Mouse (Mus musculus): Measurements from ENCODE around the gene Fkbp8. TPM values are rescaled to one million over a fixed set of nuclear protein-coding genes. Genes with fewer than 3 reads are reported as not detected.

The Fkbp8 gene
- polyA plus RNA-seq, 1 experiment from 2014 or later, result 202 TPM

- WGBS, result 87% methylated on average over 3 of the region's 3 CpGs
- H3K27me3 ChIP-seq (replicated peaks; ENCODE audit: control insufficient read depth, insufficient read depth, low read length), result no peaks in the 10 kb centered on the region
- no peaks in the 10 kb centered on the region for H3K9me3 ChIP-seq (ENCODE audit: control insufficient read depth, low read length)
- H3K36me3 ChIP-seq (ENCODE audit: control insufficient read depth, insufficient read depth, low read length), result no peaks in the 10 kb centered on the region
- H3K4me3 ChIP-seq (ENCODE audit: low read depth, low read length), result no peak overlapping the region
- H3K4me1 ChIP-seq (ENCODE audit: control insufficient read depth, insufficient read depth, low read length), result no peaks in the 10 kb centered on the region
- no peak overlapping the region for H3K9ac ChIP-seq (ENCODE audit: low read depth, low read length)
- no peak overlapping the region for H3K4me2 ChIP-seq (ENCODE audit: low read depth, low read length)
- no peak for ATAC-seq (ENCODE audit: low read depth)
- no peak overlapping the region for H3K27ac ChIP-seq (replicated peaks; ENCODE audit: low read depth, low read length)
- no peak for DNase-seq (ENCODE audit: low spot score)
These were observed 35.3 kb downstream of the Fkbp8 start for GRCm38 (mm10) chr8:70562802-70563201.

GRCm38 (mm10) chr8:70563763-70564387 lies 36.4 kb downstream of the Fkbp8 start:
- H3K4me2 ChIP-seq (ENCODE audit: low read depth, low read length), result no peak overlapping the region
- no peaks in the 10 kb centered on the region for H3K36me3 ChIP-seq (ENCODE audit: control insufficient read depth, insufficient read depth, low read length)
- DNase-seq (ENCODE audit: low spot score), result no peak
- no peaks in the 10 kb centered on the region for H3K27me3 ChIP-seq (replicated peaks; ENCODE audit: control insufficient read depth, insufficient read depth, low read length)
- H3K4me3 ChIP-seq (ENCODE audit: low read depth, low read length), result no peak overlapping the region
- no peaks in the 10 kb centered on the region for H3K4me1 ChIP-seq (ENCODE audit: control insufficient read depth, insufficient read depth, low read length)
- H3K27ac ChIP-seq (replicated peaks; ENCODE audit: low read depth, low read length), result no peak overlapping the region
- no peak for ATAC-seq (ENCODE audit: low read depth)
- WGBS, result 86% methylated on average over 6 of the region's 6 CpGs
- no peaks in the 10 kb centered on the region for H3K9me3 ChIP-seq (ENCODE audit: control insufficient read depth, low read length)
- H3K9ac ChIP-seq (ENCODE audit: low read depth, low read length), result no peak overlapping the region

- H3K9me3 ChIP-seq (ENCODE audit: control insufficient read depth, low read length), result no peaks in the 10 kb centered on the region
- H3K27ac ChIP-seq (replicated peaks; ENCODE audit: low read depth, low read length), result no peak overlapping the region
- H3K36me3 ChIP-seq (ENCODE audit: control insufficient read depth, insufficient read depth, low read length), result no peaks in the 10 kb centered on the region
- no peak overlapping the region for H3K4me2 ChIP-seq (ENCODE audit: low read depth, low read length)
- ATAC-seq (ENCODE audit: low read depth) (no peak), DNase-seq (ENCODE audit: low spot score) (no peak)
- WGBS, result 82% methylated on average over 3 of the region's 3 CpGs
- H3K4me1 ChIP-seq (ENCODE audit: control insufficient read depth, insufficient read depth, low read length), result no peaks in the 10 kb centered on the region
- no peak overlapping the region for H3K4me3 ChIP-seq (ENCODE audit: low read depth, low read length)
- no peaks in the 10 kb centered on the region for H3K27me3 ChIP-seq (replicated peaks; ENCODE audit: control insufficient read depth, insufficient read depth, low read length)
- no peak overlapping the region for H3K9ac ChIP-seq (ENCODE audit: low read depth, low read length)
These were observed 37.2 kb downstream of the Fkbp8 start for GRCm38 (mm10) chr8:70564696-70565235.

- Histone ChIP-seq H3K27me3 (replicated peaks; ENCODE audit: control insufficient read depth, insufficient read depth, low read length) (no peaks in the 10 kb centered on the region), H3K4me1 (ENCODE audit: control insufficient read depth, insufficient read depth, low read length) (no peaks in the 10 kb centered on the region), H3K36me3 (ENCODE audit: control insufficient read depth, insufficient read depth, low read length) (no peaks in the 10 kb centered on the region), H3K4me2 (ENCODE audit: low read depth, low read length) (no peak overlapping the region), H3K9ac (ENCODE audit: low read depth, low read length) (no peak overlapping the region), H3K27ac (replicated peaks; ENCODE audit: low read depth, low read length) (no peak overlapping the region), H3K9me3 (ENCODE audit: control insufficient read depth, low read length) (no peaks in the 10 kb centered on the region), H3K4me3 (ENCODE audit: low read depth, low read length) (no peak overlapping the region)
- DNase-seq (ENCODE audit: low spot score) (peak; percentile 53), ATAC-seq (ENCODE audit: low read depth) (no peak)
- 33% methylated on average over 3 of the region's 3 CpGs for whole genome bisulfite sequencing
These were observed 38.0 kb downstream of the Fkbp8 start for GRCm38 (mm10) chr8:70565561-70565960.

DNA sequence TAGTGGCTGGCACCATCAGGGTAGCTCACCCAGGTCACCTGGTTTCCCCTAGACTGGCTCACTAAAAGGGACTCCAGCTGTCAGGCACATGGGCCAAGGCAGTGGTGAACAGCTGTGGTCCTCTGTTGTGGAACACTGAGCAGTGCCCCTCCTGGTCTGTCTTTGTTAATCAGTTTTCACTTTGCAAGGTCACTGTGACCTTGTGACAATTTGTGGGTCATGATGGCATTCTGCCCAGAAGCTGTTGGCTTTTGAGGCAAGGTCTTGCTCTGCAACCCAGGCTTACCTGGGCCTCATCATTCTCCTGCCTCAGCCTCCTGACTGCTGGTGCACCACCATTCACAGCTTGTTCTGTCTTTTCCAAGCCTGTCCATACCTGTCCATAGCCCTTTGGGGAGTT lies 42.8 kb downstream of the Fkbp8 start:
- H3K9me3 ChIP-seq (ENCODE audit: control insufficient read depth, low read length), result no peaks in the 10 kb centered on the region
- ATAC-seq (ENCODE audit: low read depth) (peak; percentile 16; the same call in 1 of the 2 replicates), DNase-seq (ENCODE audit: low spot score) (no peak)
- no peaks in the 10 kb centered on the region for H3K4me1 ChIP-seq (ENCODE audit: control insufficient read depth, insufficient read depth, low read length)
- no peak overlapping the region for H3K4me2 ChIP-seq (ENCODE audit: low read depth, low read length)
- H3K4me3 ChIP-seq (ENCODE audit: low read depth, low read length), result no peak overlapping the region
- no peaks in the 10 kb centered on the region for H3K27me3 ChIP-seq (replicated peaks; ENCODE audit: control insufficient read depth, insufficient read depth, low read length)
- H3K9ac ChIP-seq (ENCODE audit: low read depth, low read length), result no peak overlapping the region
- H3K36me3 ChIP-seq (ENCODE audit: control insufficient read depth, insufficient read depth, low read length), result peaks cover 15% of the 10 kb centered on the region; the same call in 1 of the 2 replicates
- H3K27ac ChIP-seq (replicated peaks; ENCODE audit: low read depth, low read length), result no peak overlapping the region

GRCm38 (mm10) chr8:70570990-70571389 lies 43.5 kb downstream of the Fkbp8 start:
- ATAC-seq (ENCODE audit: low read depth) (no peak; the same call in 1 of the 2 replicates), DNase-seq (ENCODE audit: low spot score) (no peak)
- Histone ChIP-seq H3K4me2 (ENCODE audit: low read depth, low read length) (no peak overlapping the region), H3K4me1 (ENCODE audit: control insufficient read depth, insufficient read depth, low read length) (no peaks in the 10 kb centered on the region), H3K27ac (replicated peaks; ENCODE audit: low read depth, low read length) (no peak overlapping the region), H3K27me3 (replicated peaks; ENCODE audit: control insufficient read depth, insufficient read depth, low read length) (no peaks in the 10 kb centered on the region), H3K4me3 (ENCODE audit: low read depth, low read length) (no peak overlapping the region), H3K9ac (ENCODE audit: low read depth, low read length) (no peak overlapping the region), H3K9me3 (ENCODE audit: control insufficient read depth, low read length) (no peaks in the 10 kb centered on the region), H3K36me3 (ENCODE audit: control insufficient read depth, insufficient read depth, low read length) (peaks cover 15% of the 10 kb centered on the region; the same call in 1 of the 2 replicates)
- 78% methylated on average over 3 of the region's 6 CpGs for WGBS

GRCm38 (mm10) chr8:70574302-70574701 lies 46.8 kb downstream of the Fkbp8 start:
- ATAC-seq (ENCODE audit: low read depth) (no peak), DNase-seq (ENCODE audit: low spot score) (no peak)
- H3K36me3 ChIP-seq (ENCODE audit: control insufficient read depth, insufficient read depth, low read length), result peaks cover 27% of the 10 kb centered on the region
- H3K27me3 ChIP-seq (replicated peaks; ENCODE audit: control insufficient read depth, insufficient read depth, low read length), result no peaks in the 10 kb centered on the region
- H3K9me3 ChIP-seq (ENCODE audit: control insufficient read depth, low read length), result no peaks in the 10 kb centered on the region
- no peak overlapping the region for H3K4me2 ChIP-seq (ENCODE audit: low read depth, low read length)
- no peak overlapping the region for H3K27ac ChIP-seq (replicated peaks; ENCODE audit: low read depth, low read length)
- H3K4me3 ChIP-seq (ENCODE audit: low read depth, low read length), result no peak overlapping the region
- H3K9ac ChIP-seq (ENCODE audit: low read depth, low read length), result no peak overlapping the region
- H3K4me1 ChIP-seq (ENCODE audit: control insufficient read depth, insufficient read depth, low read length), result no peaks in the 10 kb centered on the region

DNA sequence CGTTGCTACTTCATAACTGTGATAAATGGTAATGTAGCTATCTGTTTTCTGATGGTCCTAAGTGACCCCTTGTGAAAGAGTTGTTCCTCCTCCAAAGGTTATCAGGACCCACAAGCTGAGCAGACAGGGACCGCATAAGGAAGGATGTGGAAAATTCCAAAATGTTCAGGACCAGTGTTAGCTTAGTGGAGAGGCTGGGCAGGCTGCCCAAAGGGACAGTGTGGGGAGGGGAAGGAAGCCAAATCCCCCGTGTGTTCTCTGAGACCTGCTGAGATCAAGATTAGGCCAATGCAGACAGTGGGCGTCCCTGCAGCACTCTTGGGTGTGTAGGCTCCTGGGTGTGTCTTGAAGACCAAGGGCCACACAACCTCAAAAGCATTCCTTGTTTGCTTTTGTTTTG lies 47.4 kb downstream of the Fkbp8 start:
- 90% methylated on average over 4 of the region's 4 CpGs for WGBS
- peaks cover 29% of the 10 kb centered on the region for H3K36me3 ChIP-seq (ENCODE audit: control insufficient read depth, insufficient read depth, low read length)
- no peak for ATAC-seq (ENCODE audit: low read depth)

GRCm38 (mm10) chr8:70577207-70577606 lies 49.7 kb downstream of the Fkbp8 start:
- H3K4me3 ChIP-seq (ENCODE audit: low read depth, low read length), result no peak overlapping the region
- WGBS, result 97% methylated on average over 3 of the region's 3 CpGs
- no peaks in the 10 kb centered on the region for H3K9me3 ChIP-seq (ENCODE audit: control insufficient read depth, low read length)
- no peak overlapping the region for H3K4me2 ChIP-seq (ENCODE audit: low read depth, low read length)
- H3K4me1 ChIP-seq (ENCODE audit: control insufficient read depth, insufficient read depth, low read length), result no peaks in the 10 kb centered on the region
- no peak overlapping the region for H3K9ac ChIP-seq (ENCODE audit: low read depth, low read length)
- H3K36me3 ChIP-seq (ENCODE audit: control insufficient read depth, insufficient read depth, low read length), result peaks cover 52% of the 10 kb centered on the region
- H3K27ac ChIP-seq (replicated peaks; ENCODE audit: low read depth, low read length), result no peak overlapping the region
- no peaks in the 10 kb centered on the region for H3K27me3 ChIP-seq (replicated peaks; ENCODE audit: control insufficient read depth, insufficient read depth, low read length)
- ATAC-seq (ENCODE audit: low read depth) (no peak), DNase-seq (ENCODE audit: low spot score) (no peak)

More for the DNA sequence above, 47.4 kb downstream of the Fkbp8 start:
- H3K9me3 ChIP-seq (ENCODE audit: control insufficient read depth, low read length), result no peaks in the 10 kb centered on the region
- H3K27ac ChIP-seq (replicated peaks; ENCODE audit: low read depth, low read length), result no peak overlapping the region
- DNase-seq (ENCODE audit: low spot score), result no peak
- no peak overlapping the region for H3K4me3 ChIP-seq (ENCODE audit: low read depth, low read length)
- H3K4me1 ChIP-seq (ENCODE audit: control insufficient read depth, insufficient read depth, low read length), result no peaks in the 10 kb centered on the region
- H3K27me3 ChIP-seq (replicated peaks; ENCODE audit: control insufficient read depth, insufficient read depth, low read length), result no peaks in the 10 kb centered on the region
- no peak overlapping the region for H3K4me2 ChIP-seq (ENCODE audit: low read depth, low read length)
- no peak overlapping the region for H3K9ac ChIP-seq (ENCODE audit: low read depth, low read length)
